In the genomic region with DNA sequence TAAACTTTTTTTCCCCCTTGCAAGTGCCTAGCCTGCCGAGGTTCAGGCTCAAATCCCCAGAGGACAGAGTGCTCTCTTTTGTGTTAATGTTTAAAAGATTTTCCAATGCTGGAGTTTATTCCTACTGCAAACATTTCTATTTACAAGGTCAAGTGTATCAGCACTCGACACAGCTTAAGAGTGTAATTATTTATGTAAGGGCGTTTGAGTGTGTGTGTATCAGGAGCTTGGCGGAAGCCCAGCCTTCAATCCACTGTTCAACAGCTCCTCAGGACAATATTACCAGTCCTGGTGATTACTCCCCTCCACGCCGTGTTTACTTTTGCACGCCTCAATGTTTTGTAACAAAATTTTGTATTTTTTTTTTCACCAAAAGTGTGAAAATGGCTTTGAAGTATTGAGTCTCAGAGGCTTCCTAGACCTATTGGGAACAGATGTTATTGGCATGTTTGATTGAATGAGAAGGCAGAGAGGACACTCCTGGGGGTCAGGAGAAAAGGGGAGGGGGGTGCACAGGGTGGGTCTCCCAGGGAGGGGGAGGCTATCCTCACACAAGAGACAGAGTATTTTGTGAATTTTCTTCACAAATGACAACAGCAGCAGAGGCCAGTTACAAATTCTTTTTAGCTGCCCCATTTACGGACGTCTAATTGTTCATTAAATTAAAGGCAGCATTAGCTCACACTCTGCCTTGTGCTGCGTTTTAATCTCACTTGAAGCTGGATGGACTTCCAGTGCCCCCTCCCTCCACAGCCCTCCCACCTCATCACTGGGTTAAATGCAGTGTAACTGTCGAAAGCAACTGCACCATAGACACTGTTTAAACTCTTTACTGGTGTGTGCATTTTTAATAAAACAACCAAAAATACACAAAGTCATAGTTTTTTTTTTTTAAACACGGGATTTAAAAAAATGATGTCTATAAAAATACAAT, we compare ENCODE assay signal across 7 mouse cellular contexts. TPM values are rescaled to one million over a fixed set of nuclear protein-coding genes. Genes with fewer than 3 reads are reported as not detected.
DNase-seq lines count a peak whose midpoint lies in the region; ATAC-seq and TF ChIP-seq lines count a peak whose summit lies in the region.

No protein-coding gene starts in this region.

- peak overlapping the region; percentile 98 for H3K4me3 ChIP-seq in forebrain, embryonic 10.5 days
- peak overlapping the region; percentile 86 for H3K4me3 ChIP-seq in heart, postnatal 0 days (ENCODE audit: low read depth, low read length)
- H3K4me3 ChIP-seq in midbrain, postnatal 0 days (ENCODE audit: low read depth, low read length): peak overlapping the region; percentile 76

- peaks cover 38% of the 10 kb centered on the region for H3K27me3 ChIP-seq in forebrain, embryonic 10.5 days (ENCODE audit: poor library complexity, severe bottlenecking)
- H3K27me3 ChIP-seq in heart, postnatal 0 days (ENCODE audit: control insufficient read depth, insufficient read depth, low read length): no peaks in the 10 kb centered on the region
- H3K27me3 ChIP-seq in midbrain, postnatal 0 days (ENCODE audit: insufficient read depth, low read length): peaks cover 4% of the 10 kb centered on the region; the same call in 1 of the 2 replicates

- intact Hi-C loops in left cerebral cortex, postnatal 10 days (cut with DNase I): loop anchor here (10.0 kb wide), 1 partner anchor 319 kb away; no protein-coding TSS in a partner anchor

- H3K4me1 ChIP-seq in forebrain, embryonic 10.5 days: peaks cover 73% of the 10 kb centered on the region
- peaks cover 12% of the 10 kb centered on the region; the same call in 1 of the 2 replicates for H3K4me1 ChIP-seq in heart, postnatal 0 days (ENCODE audit: control insufficient read depth, insufficient read depth)
- H3K4me1 ChIP-seq in midbrain, postnatal 0 days (ENCODE audit: insufficient read depth, low read length): 0 out of 2 replicates have a peak, but pooled peaks cover 2% of the 10 kb centered on the region

- no peaks in the 10 kb centered on the region for H3K9me3 ChIP-seq in forebrain, embryonic 10.5 days
- H3K9me3 ChIP-seq in heart, postnatal 0 days (replicated peaks; ENCODE audit: control insufficient read depth, low read length): no peaks in the 10 kb centered on the region
- H3K9me3 ChIP-seq in midbrain, postnatal 0 days (ENCODE audit: low read length): no peaks in the 10 kb centered on the region

- peak overlapping the region; percentile 99 for H3K27ac ChIP-seq in forebrain, embryonic 10.5 days
- no peak overlapping the region; the same call in 1 of the 2 replicates for H3K27ac ChIP-seq in heart, postnatal 0 days (ENCODE audit: low read depth)
- no peak overlapping the region for H3K27ac ChIP-seq in midbrain, postnatal 0 days (ENCODE audit: low read depth, low read length)

- peaks cover 13% of the 10 kb centered on the region for H3K36me3 ChIP-seq in forebrain, embryonic 10.5 days (replicated peaks)
- H3K36me3 ChIP-seq in heart, postnatal 0 days (replicated peaks; ENCODE audit: control insufficient read depth, insufficient read depth, low read length): no peaks in the 10 kb centered on the region
- H3K36me3 ChIP-seq in midbrain, postnatal 0 days (ENCODE audit: insufficient read depth, low read length): no peaks in the 10 kb centered on the region

- peak overlapping the region; percentile 94 for H3K4me2 ChIP-seq in heart, postnatal 0 days (ENCODE audit: low read depth, low read length)
- peak overlapping the region; percentile 96 for H3K4me2 ChIP-seq in midbrain, postnatal 0 days (ENCODE audit: low read depth, low read length, poor library complexity, severe bottlenecking)

- no peak for TF ChIP-seq EP300 in heart, postnatal 0 days (IDR thresholded peaks at IDR 0.05; ENCODE audit: low read depth)

- no peak for TF ChIP-seq CTCF in heart, postnatal 0 days (IDR thresholded peaks at IDR 0.05; ENCODE audit: low read depth)
- no peak for TF ChIP-seq CTCF in midbrain, postnatal 0 days (IDR thresholded peaks at IDR 0.05)

- no peak overlapping the region for H3K9ac ChIP-seq in heart, postnatal 0 days (replicated peaks; ENCODE audit: low read depth, low read length)
- no peak overlapping the region for H3K9ac ChIP-seq in midbrain, postnatal 0 days (replicated peaks; ENCODE audit: low read length, poor library complexity, severe bottlenecking)

- DNase-seq in forebrain, embryonic 10.5 days (ENCODE audit: extremely low spot score, low spot score): peak; percentile 43
- DNase-seq in heart, postnatal 0 days (ENCODE audit: low spot score): peak; percentile 30
- peak; percentile 53 to 78 for DNase-seq in kidney, postnatal 25 days
- peak; percentile 12 for DNase-seq in midbrain, postnatal 0 days (ENCODE audit: low spot score)
- no peak for DNase-seq in left cerebral cortex, adult 18-20 months (ENCODE audit: low spot score in 2 of 2)
- DNase-seq in left cerebral cortex, postnatal 10 days (ENCODE audit: extremely low spot score in 1 of 2, low spot score in 2 of 2): no peak
- no peak for DNase-seq in gastrocnemius, adult 18-20 months (ENCODE audit: low spot score)

- WGBS in forebrain, embryonic 10.5 days: 3% methylated on average over 12 of the region's 12 CpGs
- WGBS in heart, postnatal 0 days: 23% methylated on average over 12 of the region's 12 CpGs
- WGBS in midbrain, postnatal 0 days: 12% methylated on average over 12 of the region's 12 CpGs

- no peak for ATAC-seq in heart, postnatal 0 days (ENCODE audit: insufficient read depth, low read depth)
- ATAC-seq in midbrain, postnatal 0 days (ENCODE audit: low FRiP score): no peak

RNA-seq across cellular contexts. Expression of a gene that starts 3.3 kb away (rescaled TPM):
- polyA plus RNA-seq in forebrain, embryonic 10.5 days (2016; fragmentation: Nextera tagmentation; extraction: Ambion mirVana): 72.6 and 72.7 TPM in 2 replicates
- total RNA-seq in heart, postnatal 0 days (2014; rRNA removed; ENCODE audit: low replicate concordance): 85.9 and 116 TPM in 2 replicates
- polyA plus RNA-seq in heart, postnatal 0 days (2015; fragmentation: Nextera tagmentation; extraction: Ambion mirVana): 20.3 and 24.9 TPM in 2 replicates
- total RNA-seq in midbrain, postnatal 0 days (2014; rRNA removed): 40.9 and 53.4 TPM in 2 replicates
- polyA plus RNA-seq in midbrain, postnatal 0 days (2015; fragmentation: Nextera tagmentation; extraction: Ambion mirVana): 12.3 and 12.9 TPM in 2 replicates
- total RNA-seq in left cerebral cortex, adult 18-20 months (2021): 1 to 10 TPM; 7.2 to 9.5 TPM
- total RNA-seq in left cerebral cortex, postnatal 10 days (2021): 10 to 100 TPM in 1 of 2 experiments, 1 to 10 TPM in 1; 8.9 to 11.0 TPM
- total RNA-seq in gastrocnemius, adult 18-20 months (2021): 10 to 100 TPM; 10.5 to 12.5 TPM

Comparison
In these comparisons a context has a peak if more than half of its experiments do, and no peak if none do; other contexts are left out.
1. DNase-seq: peak in forebrain, embryonic 10.5 days (single experiment), heart, postnatal 0 days (single experiment), kidney, postnatal 25 days (2 of 2) and midbrain, postnatal 0 days (single experiment); none in left cerebral cortex, adult 18-20 months (0 of 2), left cerebral cortex, postnatal 10 days (0 of 2) and gastrocnemius, adult 18-20 months (single experiment).
2. Peak in every context shown above with its lines, with median percentiles within 50 percentile points of each other: H3K4me3 ChIP-seq.